Mouse (Mus musculus) G1E (cell line): ENCODE measurements around the gene Riok2.

Experiments used
- CTCF ChIP-seq: IDR thresholded peaks from 2 replicates; pipeline ENCODE4 v1.5.1; 2012; ENCODE audit warnings: low read depth, low read length, inconsistent platforms, mixed read lengths
- GATA1 ChIP-seq: IDR thresholded peaks from 2 replicates; pipeline ENCODE4 v1.6.1; 2012; ENCODE audit warnings: borderline replicate concordance, low read length, inconsistent platforms, mixed read lengths
- GATA2 ChIP-seq: IDR thresholded peaks from 2 replicates; pipeline ENCODE4 v1.6.1; 2012; ENCODE audit warnings: low read depth, low read length, inconsistent platforms, borderline replicate concordance
- POLR2AphosphoS5 ChIP-seq: IDR thresholded peaks from 2 replicates; pipeline ENCODE4 v1.6.1; 2012; ENCODE audit warnings: low read depth, low read length, inconsistent platforms; ENCODE audit not compliant: insufficient replicate concordance
- TAL1 ChIP-seq: conservative IDR thresholded peaks from 2 replicates; pipeline ENCODE4 v1.6.1; 2012; ENCODE audit warnings: low read depth, low read length, inconsistent platforms, mixed read lengths

DNA sequence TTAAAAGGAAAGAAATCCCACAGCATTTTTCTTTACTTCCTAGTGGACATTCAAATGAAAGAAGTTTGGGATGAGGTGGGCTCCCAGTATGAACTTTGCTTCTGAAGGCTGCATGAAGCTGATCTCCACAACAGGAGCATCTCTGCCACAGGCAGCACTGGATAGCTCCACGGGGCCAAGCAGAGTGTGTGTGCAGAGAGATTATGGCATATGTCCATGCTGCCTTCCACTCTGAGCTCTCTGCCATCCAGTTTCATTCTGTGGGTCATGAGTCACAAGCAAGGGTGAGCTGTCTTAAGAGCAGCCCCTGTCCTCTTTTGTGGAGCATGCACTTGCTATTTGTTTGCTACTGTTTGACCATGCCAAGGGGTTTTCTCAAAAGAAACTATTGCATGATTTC, 31.5 kb downstream of the Riok2 start:
- no peak for TF ChIP-seq CTCF
- TF ChIP-seq TAL1, result no peak
- TF ChIP-seq POLR2AphosphoS5, result no peak
- no peak for TF ChIP-seq GATA2
- TF ChIP-seq GATA1, result no peak
